Mouse (Mus musculus) CD8-positive naive resting alpha-beta T cell, adult 57 days (primary cell): ENCODE data around the gene Atpaf1. TPM values are rescaled to one million over a fixed set of nuclear protein-coding genes. Genes with fewer than 3 reads are reported as not detected.

Experiments
- total RNA-seq: library from RNA; stranded (reverse); gene quantifications from one replicate; pipeline ENCODE4 v1.2.4, GENCODE M21; 2023

Gene Atpaf1
- total RNA-seq: 19.8 TPM

GRCm38 (mm10) chr4:115784769-115785510, at the start of gene Atpaf1:
Gene Atpaf1, plus strand, starts transcription at chr4:115784812.

GRCm38 (mm10) chr4:115737551-115738041, 47.0 kb upstream of the Atpaf1 start, which contains the start of gene Efcab14:
Gene Efcab14, plus strand, starts transcription at chr4:115737744.

GRCm38 (mm10) chr4:115780918-115781317, 3.7 kb upstream of the Atpaf1 start, which contains the start of gene Tex38:
Gene Tex38, minus strand, starts transcription at chr4:115781018.

GRCm38 (mm10) chr4:115827888-115828571, 43.4 kb downstream of the Atpaf1 start, which contains the start of gene Mob3c:
Gene Mob3c, plus strand, starts transcription at chr4:115828092.

GRCm38 (mm10) chr4:115838696-115839641, 54.4 kb downstream of the Atpaf1 start, which contains the start of gene Mknk1:
Gene Mknk1, plus strand, starts transcription at chr4:115839198.

Other genes with a start within 250 kb of the Atpaf1 start
- gene Cyp4a31, start 221.2 kb upstream of the Atpaf1 start, total RNA-seq: not detected
- not detected for gene Cyp4a32, start 183.8 kb upstream of the Atpaf1 start, total RNA-seq
- gene Cyp4b1, start 137.1 kb upstream of the Atpaf1 start, total RNA-seq: not detected
- gene Efcab14, start 47.1 kb upstream of the Atpaf1 start, total RNA-seq: 30.9 TPM
- not detected for gene Tex38, start 3.8 kb upstream of the Atpaf1 start, total RNA-seq
- gene Mob3c, start 43.3 kb downstream of the Atpaf1 start, total RNA-seq: 16.7 TPM
- 53.3 TPM for gene Mknk1, start 54.4 kb downstream of the Atpaf1 start, total RNA-seq
- not detected for gene Kncn, start 99.6 kb downstream of the Atpaf1 start, total RNA-seq
- not detected for gene 6430628N08Rik, start 105.9 kb downstream of the Atpaf1 start, total RNA-seq
- gene Dmbx1, start 155.1 kb downstream of the Atpaf1 start, total RNA-seq: not detected
- gene Faah, start 233.1 kb downstream of the Atpaf1 start, total RNA-seq: 103 TPM